Mouse (Mus musculus) lung, embryonic 14.5 days (tissue): Measurements from ENCODE around the gene Psap. TPM values are rescaled to one million over a fixed set of nuclear protein-coding genes. Genes with fewer than 3 reads are reported as not detected.

Experiments
- ATAC-seq: fragments of 200-750 bp; cut with Nextera tagmentation; 2 replicates; pipeline ENCODE4 v1.8.0; 2017; ENCODE audit warnings: mild to moderate bottlenecking, moderate TSS enrichment, moderate library complexity; ENCODE audit not compliant: insufficient read depth
- DNase-seq: peaks from one replicate; pipeline ENCODE4 v3.0.0-alpha.2; 2015
- H3K27ac ChIP-seq: fragments of 300-500 bp; sonication (generic); 2 replicates; pipeline ENCODE4 v1.5.1; 2014; ENCODE audit warnings: low read depth, mild to moderate bottlenecking, moderate library complexity
- H3K27me3 ChIP-seq: fragments of 300-500 bp; sonication (generic); 2 replicates; pipeline ENCODE4 v1.6.1; 2014; ENCODE audit warnings: low read length, control low read depth; ENCODE audit not compliant: insufficient read depth
- H3K36me3 ChIP-seq: fragments of 300-500 bp; sonication (generic); 2 replicates; pipeline ENCODE4 v1.6.1; 2014; ENCODE audit warnings: control low read depth; ENCODE audit not compliant: insufficient read depth
- H3K4me1 ChIP-seq: fragments of 300-500 bp; sonication (generic); 2 replicates; pipeline ENCODE4 v1.6.1; 2014; ENCODE audit warnings: antibody characterized with exemption, control low read depth; ENCODE audit not compliant: insufficient read depth
- H3K4me2 ChIP-seq: fragments of 300-500 bp; sonication (generic); 2 replicates; pipeline ENCODE4 v1.6.1; 2014; ENCODE audit warnings: mild to moderate bottlenecking
- H3K4me3 ChIP-seq: fragments of 300-500 bp; sonication (generic); 2 replicates; pipeline ENCODE4 v1.5.1; 2014; ENCODE audit warnings: low read depth, low read length
- H3K9ac ChIP-seq: fragments of 300-500 bp; sonication (generic); 2 replicates; pipeline ENCODE4 v1.6.1; 2014
- H3K9me3 ChIP-seq: fragments of 300-500 bp; sonication (generic); 2 replicates; pipeline ENCODE4 v1.6.1; 2016; ENCODE audit warnings: low read depth, low read length, control low read depth
- CTCF ChIP-seq: IDR thresholded peaks from 2 replicates; pipeline ENCODE4 v1.5.1; 2016; ENCODE audit warnings: antibody characterized with exemption, low read depth
- WGBS: fragments of 180-500 bp; shearing (Covaris S2); extraction: QIAGEN DNeasy Blood & Tissue Kit; methylation state at CpG from one replicate; pipeline ENCODE4 v1.1.7; 2014; 5-methylcytosine and 5-hydroxymethylcytosine counted together
- polyA plus RNA-seq: library from polyadenylated mRNA; unstranded; fragments of >200 nt; fragmentation: Nextera tagmentation; extraction: Ambion mirVana; gene quantifications from 2 replicates; pipeline ENCODE4 v1.2.1, GENCODE M21; 2014

The Psap gene
- polyA plus RNA-seq, 1 experiment from 2014 or later = 73.5 TPM

DNA sequence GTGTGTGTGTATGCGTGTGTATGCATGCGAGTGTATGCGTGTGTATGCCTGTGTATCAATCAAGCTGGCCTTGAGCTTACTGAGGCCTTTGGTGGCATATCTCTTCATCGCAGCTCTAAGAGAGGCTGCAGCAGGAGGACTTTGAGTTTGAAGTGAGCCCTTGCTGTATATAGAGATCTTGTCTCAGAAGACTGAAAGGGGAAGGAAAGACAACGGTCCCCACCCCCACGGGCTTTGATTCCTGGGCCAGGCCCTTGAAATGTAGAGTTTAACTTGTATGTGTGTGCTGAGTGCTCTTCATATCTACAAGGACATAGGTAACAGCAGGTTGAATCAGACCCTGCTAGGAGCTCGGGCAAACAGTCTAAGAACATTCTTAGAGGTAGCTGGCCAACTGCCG is 11.8 kb downstream of the Psap start:
- Histone ChIP-seq H3K4me3 (no peak overlapping the region), H3K36me3 (peaks cover 19% of the 10 kb centered on the region), H3K27ac (no peak overlapping the region), H3K4me2 (no peak overlapping the region), H3K4me1 (peaks cover 28% of the 10 kb centered on the region), H3K27me3 (no peaks in the 10 kb centered on the region), H3K9me3 (no peaks in the 10 kb centered on the region), H3K9ac (no peak overlapping the region)
- peak; percentile 58 for DNase-seq
- no peak for ATAC-seq
- 62% methylated on average over 8 of the region's 8 CpGs for WGBS
- no peak for TF ChIP-seq CTCF

DNA sequence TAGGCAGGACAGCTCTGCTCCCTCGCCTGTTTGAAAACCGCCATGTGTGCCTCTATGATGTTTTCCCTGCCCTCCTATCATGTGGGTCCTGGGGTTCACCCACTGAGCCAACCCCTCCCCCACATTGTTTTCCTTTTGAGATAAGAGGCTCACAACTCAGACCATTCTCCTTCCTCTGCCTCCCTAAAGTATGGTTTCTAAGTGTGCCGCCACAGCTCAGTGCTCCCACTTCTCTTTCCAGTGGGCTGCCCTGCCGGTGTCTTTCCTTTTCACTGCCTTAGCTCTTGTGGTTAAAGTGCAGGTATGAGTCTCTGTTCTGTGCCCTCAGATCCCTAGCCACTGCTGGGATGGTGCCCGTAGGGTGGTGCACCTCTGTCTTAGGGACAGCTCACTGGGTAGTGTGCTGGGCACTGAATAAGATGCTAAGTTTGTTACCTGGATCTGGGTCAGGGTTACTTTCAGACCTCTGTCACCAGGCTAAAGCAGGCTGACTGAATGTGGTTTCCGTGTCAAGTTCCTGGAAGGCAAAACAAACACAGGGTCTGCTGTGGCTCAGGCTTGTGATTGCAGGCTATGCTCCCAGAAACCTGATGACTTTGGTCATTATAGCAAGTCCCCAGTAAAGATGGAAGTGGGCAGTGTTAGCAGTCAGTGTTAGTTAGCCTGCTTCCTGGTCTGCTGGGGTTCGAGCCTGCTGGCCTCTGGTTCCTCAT is 12.8 kb downstream of the Psap start:
- TF ChIP-seq CTCF = no peak
- no peak overlapping the region for H3K27ac ChIP-seq
- WGBS = 35% methylated on average over 7 of the region's 7 CpGs

DNA sequence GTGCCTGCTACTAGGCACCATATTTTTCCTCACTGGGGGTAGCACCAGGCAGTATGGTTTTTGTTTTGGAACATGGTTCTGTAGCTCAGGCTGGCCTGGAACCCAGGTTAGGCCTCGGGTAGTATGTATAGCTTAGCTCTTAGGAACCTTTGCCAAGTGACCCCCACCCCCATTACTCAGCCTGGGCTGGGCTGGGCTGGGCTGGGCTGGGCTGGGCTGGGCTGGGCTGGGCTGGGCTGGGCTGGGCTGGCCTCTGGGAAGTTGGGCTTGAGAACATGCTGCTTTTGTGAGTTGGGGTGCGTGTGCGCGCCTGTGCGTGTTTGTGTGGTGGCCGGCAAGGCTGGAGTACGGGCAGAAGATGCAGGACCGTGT is 13.3 kb downstream of the Psap start:
- Histone ChIP-seq H3K4me3 (no peak overlapping the region), H3K9me3 (no peaks in the 10 kb centered on the region), H3K9ac (no peak overlapping the region), H3K36me3 (peaks cover 34% of the 10 kb centered on the region), H3K27me3 (no peaks in the 10 kb centered on the region), H3K4me2 (no peak overlapping the region), H3K4me1 (peaks cover 16% of the 10 kb centered on the region), H3K27ac (no peak overlapping the region)
- WGBS = 70% methylated on average over 8 of the region's 8 CpGs
- ATAC-seq (no peak; the same call in 1 of the 2 replicates), DNase-seq (peak; percentile 44)
- no peak for TF ChIP-seq CTCF

More for the DNA sequence above, 12.8 kb downstream of the Psap start:
- peaks cover 21% of the 10 kb centered on the region for H3K4me1 ChIP-seq
- no peak overlapping the region for H3K4me3 ChIP-seq
- H3K27me3 ChIP-seq = no peaks in the 10 kb centered on the region
- ATAC-seq (no peak), DNase-seq (no peak)
- peaks cover 29% of the 10 kb centered on the region for H3K36me3 ChIP-seq
- no peaks in the 10 kb centered on the region for H3K9me3 ChIP-seq
- H3K9ac ChIP-seq = no peak overlapping the region
- no peak overlapping the region for H3K4me2 ChIP-seq

DNA sequence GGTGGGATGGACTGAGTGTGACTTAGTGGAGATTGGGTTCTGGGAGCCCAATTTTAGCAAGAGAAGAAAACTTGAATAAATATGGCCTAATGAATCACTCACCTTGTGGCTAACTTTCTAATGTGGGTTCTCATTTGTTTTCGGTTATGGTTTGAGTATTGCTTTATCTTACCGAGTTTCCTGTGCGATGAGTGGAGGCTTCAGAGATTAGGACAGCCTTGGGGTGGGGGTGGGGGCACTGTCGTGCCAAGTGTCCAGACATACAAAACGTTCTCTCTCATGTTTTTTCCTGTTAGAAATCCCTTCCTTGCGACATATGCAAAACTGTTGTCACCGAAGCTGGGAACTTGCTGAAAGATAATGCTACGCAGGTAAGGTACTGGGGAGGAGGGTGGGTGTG is 14.8 kb downstream of the Psap start:
- ATAC-seq (no peak), DNase-seq (no peak)
- no peak overlapping the region for H3K27ac ChIP-seq
- no peak overlapping the region for H3K9ac ChIP-seq
- no peaks in the 10 kb centered on the region for H3K27me3 ChIP-seq
- no peak for TF ChIP-seq CTCF
- H3K9me3 ChIP-seq = no peaks in the 10 kb centered on the region
- 77% methylated on average over 8 of the region's 8 CpGs for WGBS
- H3K4me3 ChIP-seq = no peak overlapping the region
- peaks cover 46% of the 10 kb centered on the region for H3K36me3 ChIP-seq
- H3K4me1 ChIP-seq = peaks cover 16% of the 10 kb centered on the region
- no peak overlapping the region for H3K4me2 ChIP-seq

DNA sequence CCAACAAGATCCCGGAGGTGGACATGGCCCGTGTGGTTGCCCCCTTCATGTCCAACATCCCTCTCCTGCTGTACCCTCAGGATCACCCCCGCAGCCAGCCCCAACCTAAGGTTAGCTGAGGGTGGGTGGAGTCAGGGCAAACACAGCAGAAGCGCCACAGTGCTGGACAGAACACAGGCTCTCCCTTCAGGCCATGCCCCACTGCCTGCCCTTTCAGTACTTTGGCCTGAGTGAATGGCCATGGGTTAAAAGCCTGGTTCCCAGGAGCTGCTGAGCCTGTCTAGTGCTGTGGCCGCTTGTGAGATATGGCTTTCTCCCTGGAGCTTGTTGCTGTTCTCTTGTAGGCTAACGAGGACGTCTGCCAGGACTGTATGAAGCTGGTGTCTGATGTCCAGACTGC is 17.2 kb downstream of the Psap start:
- H3K27me3 ChIP-seq = no peaks in the 10 kb centered on the region
- H3K27ac ChIP-seq = no peak overlapping the region
- peaks cover 66% of the 10 kb centered on the region for H3K36me3 ChIP-seq
- H3K9ac ChIP-seq = no peak overlapping the region
- H3K9me3 ChIP-seq = no peaks in the 10 kb centered on the region
- no peak for DNase-seq
- peaks cover 16% of the 10 kb centered on the region for H3K4me1 ChIP-seq
- no peak overlapping the region for H3K4me2 ChIP-seq
- WGBS = 86% methylated on average over 7 of the region's 7 CpGs
- H3K4me3 ChIP-seq = no peak overlapping the region
- TF ChIP-seq CTCF = no peak
- no peak for ATAC-seq

DNA sequence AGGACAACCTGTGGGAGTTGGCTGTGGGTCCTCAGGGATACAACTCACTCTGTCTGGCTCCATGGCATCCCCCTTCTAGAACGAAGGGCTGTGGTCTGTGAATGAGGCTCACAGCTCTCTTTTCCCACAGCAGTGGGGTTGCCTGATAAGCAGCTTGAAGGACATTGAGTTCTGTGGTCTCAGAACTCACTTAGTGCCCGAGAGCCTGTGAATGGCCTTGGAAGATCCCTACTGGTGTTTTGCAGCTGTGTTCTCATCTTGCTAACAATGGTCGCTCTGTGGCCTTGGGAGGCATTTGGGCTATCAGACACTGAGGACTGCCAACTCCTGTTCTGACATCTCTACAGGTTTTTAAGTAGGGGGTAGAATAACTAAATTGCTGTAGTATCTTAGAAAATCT is 17.9 kb downstream of the Psap start:
- H3K4me2 ChIP-seq = no peak overlapping the region
- DNase-seq (no peak), ATAC-seq (no peak)
- no peak for TF ChIP-seq CTCF
- 81% methylated on average over 3 of the region's 3 CpGs for WGBS
- peaks cover 73% of the 10 kb centered on the region for H3K36me3 ChIP-seq
- H3K9ac ChIP-seq = no peak overlapping the region
- H3K4me3 ChIP-seq = no peak overlapping the region
- no peaks in the 10 kb centered on the region for H3K9me3 ChIP-seq
- H3K27ac ChIP-seq = no peak overlapping the region
- peaks cover 9% of the 10 kb centered on the region for H3K4me1 ChIP-seq
- no peaks in the 10 kb centered on the region for H3K27me3 ChIP-seq

DNA sequence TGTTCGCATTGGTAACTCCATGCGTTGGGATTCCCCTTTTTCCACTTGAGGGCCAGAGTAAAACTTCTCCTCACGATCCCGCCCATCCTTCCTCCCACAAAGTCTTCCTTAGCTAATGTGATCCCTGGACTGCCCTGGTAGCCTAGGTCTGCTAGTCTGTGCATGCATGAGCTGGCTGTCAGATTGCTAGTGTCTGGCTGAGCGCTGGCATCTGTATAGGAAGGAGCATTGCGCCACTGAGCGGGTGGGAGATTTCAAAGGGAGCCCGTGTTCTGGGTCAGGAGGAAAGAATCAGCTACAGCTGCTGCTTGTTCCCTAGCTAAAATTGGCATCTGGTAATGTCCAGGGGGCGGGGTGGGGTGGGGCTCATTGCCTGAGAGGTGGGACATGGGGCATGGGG is 18.6 kb downstream of the Psap start:
- Histone ChIP-seq H3K27me3 (no peaks in the 10 kb centered on the region), H3K4me2 (no peak overlapping the region), H3K27ac (no peak overlapping the region), H3K4me1 (0 out of 2 replicates have a peak, but pooled peaks cover 2% of the 10 kb centered on the region), H3K9ac (no peak overlapping the region), H3K36me3 (peaks cover 80% of the 10 kb centered on the region), H3K4me3 (no peak overlapping the region), H3K9me3 (no peaks in the 10 kb centered on the region)
- DNase-seq (no peak), ATAC-seq (no peak)
- 71% methylated on average over 9 of the region's 9 CpGs for WGBS
- TF ChIP-seq CTCF = no peak
